Mouse (Mus musculus): ENCODE data around the gene Hcn4.
A peak's percentile ranks its signal among the peaks of the same experiment; 100 is the strongest.

Gene Hcn4

DNA sequence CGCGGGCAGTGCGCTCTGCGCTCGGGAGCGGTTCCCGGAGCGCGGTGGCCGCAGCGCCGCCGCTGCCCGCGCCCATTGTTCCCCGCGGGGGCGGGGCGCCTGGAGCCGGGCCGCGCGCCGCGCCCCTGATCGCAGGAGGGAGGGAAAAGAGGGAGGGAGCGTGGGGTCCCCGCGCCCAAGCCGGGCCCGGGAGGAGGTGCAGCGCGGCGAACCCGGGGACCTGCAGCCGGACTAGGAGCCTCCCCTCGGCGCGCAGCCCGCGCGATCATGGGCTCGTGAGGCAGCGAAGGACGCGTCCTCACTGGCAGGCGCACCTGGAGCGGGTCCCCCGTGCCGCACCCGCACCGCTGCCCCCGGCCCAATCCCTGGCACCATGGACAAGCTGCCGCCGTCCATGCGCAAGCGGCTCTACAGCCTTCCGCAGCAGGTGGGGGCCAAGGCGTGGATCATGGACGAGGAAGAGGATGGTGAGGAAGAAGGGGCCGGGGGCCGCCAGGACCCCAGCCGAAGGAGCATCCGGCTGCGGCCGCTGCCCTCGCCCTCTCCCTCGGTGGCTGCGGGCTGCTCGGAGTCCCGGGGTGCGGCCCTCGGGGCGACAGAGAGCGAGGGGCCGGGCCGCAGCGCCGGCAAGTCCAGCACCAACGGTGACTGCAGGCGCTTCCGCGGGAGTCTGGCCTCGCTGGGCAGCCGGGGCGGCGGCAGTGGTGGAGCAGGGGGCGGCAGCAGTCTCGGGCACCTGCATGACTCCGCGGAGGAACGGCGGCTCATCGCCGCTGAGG, at the start of gene Hcn4:
TSS of gene Hcn4 (plus strand) at position 274 of the 779 bp plus-strand sequence.
- DNase-seq (ENCODE audit: low spot score in 2 of 2) = no peak

GRCm38 (mm10) chr9:58774761-58775160, 48.5 kb upstream of the Hcn4 start:
- no peak for DNase-seq (ENCODE audit: low spot score in 2 of 2)

DNA sequence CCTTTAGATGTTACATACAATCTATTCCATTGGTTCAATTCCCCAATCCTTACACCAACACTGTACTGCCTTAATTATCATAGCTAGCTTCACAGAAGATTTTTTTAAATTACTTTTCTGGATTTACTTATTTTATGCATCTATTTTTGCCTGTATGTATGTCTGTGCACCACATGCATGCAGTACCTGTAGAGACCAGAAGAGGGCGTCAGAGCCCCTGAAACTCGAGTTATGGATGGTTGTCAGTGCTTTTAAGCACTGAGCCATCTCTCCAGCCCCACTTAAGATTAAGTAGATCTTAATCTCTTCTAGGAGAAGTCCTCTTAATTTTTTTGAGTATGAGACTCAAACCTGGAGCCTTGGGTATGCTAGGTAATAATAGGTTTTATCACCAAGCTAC, 47.8 kb upstream of the Hcn4 start:
- no peak for DNase-seq (ENCODE audit: low spot score in 2 of 2)

GRCm38 (mm10) chr9:58789476-58789875, 33.7 kb upstream of the Hcn4 start:
- no peak for DNase-seq (ENCODE audit: low spot score in 2 of 2)

DNA sequence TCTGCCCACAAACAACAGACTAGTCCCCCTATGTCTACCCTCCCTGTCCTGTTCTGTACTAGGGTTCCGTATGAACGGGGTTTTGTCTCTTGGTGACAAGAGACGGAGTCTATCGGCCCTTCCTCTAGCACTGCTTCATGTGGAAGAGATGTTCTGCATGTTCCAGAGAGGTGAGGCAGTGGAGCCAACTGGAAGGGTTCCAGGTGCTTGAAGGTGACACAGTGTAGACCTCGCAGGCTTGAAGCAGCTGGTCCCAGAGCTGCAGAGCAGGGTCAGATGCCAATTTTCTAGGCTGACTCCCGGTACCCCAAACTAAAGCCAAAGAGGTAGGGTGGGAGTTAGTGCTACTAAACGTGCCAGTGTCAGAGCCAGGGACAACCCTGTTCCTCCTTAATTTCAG, 25.1 kb upstream of the Hcn4 start:
- DNase-seq (ENCODE audit: low spot score in 2 of 2) = no peak

DNA sequence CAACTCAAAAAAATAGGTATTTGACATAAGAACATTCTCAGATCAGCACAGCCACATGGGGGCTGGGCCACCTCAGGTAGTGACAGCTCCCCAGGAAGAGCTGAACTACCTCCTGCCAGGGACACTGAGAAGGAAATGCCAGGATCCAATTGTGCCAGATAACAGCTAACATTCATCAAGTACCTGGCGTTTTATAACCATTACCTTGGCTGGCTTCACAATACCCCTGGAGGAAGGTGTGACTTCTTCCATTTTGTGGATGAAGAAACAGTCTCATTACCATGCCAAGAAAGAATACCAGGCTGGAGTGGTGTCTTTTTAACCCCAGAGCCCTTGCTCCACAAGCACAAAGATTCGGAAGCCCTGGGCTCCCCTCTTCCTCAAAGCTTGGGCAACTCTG, 21.8 kb upstream of the Hcn4 start:
- no peak for DNase-seq (ENCODE audit: low spot score in 2 of 2)

DNA sequence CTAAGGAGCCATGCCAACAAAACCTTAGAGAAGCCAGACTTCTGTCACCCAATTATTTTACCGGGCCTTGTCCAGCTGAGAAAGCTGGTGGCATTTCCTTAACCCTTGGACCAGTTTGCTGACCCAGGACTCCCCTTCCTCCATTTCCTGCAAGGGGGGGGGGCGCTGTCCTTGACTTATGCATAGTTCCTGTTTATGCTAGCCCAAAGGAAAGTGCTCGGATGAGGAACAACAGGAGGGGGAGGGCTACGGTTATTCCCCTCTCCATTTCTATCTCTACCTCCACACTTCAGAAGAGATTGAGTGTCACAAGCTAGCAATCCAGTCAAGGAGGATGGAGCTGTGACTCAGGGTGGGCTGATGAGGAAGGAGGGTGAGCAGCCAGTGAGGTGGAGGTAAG, 20.9 kb upstream of the Hcn4 start:
- DNase-seq (ENCODE audit: low spot score in 2 of 2) = no peak

DNA sequence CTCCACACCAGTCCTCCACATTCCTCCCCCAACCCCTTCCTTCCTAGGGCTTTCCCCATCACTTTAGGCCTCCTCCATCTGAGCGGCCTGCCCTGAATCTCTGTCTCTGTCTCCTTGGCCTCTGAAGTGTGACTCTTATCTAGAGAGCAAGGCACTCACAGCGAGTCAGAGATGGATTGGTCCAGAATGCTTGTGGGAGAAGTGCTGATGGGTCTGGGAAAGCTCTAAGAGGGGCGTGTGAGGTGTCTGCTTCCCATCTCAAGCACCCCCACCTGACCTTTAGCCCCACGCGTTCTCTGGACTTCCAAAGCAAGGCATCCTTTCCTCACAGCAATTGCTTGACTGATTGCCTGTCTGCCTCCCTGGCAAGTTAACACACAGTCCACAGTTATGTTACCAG, 20.4 kb upstream of the Hcn4 start:
- DNase-seq (ENCODE audit: low spot score in 2 of 2) = no peak

GRCm38 (mm10) chr9:58805601-58806318, 17.5 kb upstream of the Hcn4 start:
- peak in 1 of 2 experiments; percentile 12 for DNase-seq (ENCODE audit: low spot score in 2 of 2)

- DNase-seq (ENCODE audit: low spot score in 2 of 2) = no peak
Measured at GRCm38 (mm10) chr9:58811171-58811570, 12.0 kb upstream of the Hcn4 start.

DNA sequence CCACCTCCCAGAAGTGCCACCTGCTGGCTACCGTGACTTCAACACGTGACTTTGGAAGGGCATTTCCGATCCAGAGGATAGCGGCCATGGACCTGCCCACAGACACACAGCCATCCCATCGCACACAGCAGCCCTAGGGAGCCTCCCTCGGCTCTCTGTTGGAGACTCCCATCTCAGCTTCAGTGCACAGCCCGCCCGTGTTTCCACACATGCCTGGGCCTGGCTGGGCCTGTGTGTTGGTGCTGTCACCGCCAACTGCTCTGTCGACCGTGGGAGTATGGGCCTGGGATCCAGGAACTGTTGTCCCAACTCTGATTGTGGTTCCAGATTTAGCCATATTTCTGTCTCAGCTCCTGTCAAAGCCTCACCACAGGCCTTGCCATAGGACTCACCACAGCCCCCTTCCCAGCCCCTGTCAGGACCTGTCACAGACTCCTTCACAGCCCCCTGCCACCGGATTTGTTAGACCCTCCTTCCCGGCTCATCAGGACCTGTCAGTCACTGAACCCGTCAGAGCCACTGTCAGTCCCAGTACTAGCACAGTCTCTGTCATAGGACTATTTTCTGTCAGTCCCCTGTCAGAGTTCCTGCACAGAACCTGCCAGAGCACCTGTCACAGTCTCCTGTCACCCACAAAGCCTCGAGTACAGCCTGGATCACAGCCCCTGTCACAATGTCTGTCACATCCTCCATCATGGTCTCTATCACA, 7.5 kb upstream of the Hcn4 start:
- no peak for DNase-seq (ENCODE audit: low spot score in 2 of 2)

GRCm38 (mm10) chr9:58816458-58816857, 6.8 kb upstream of the Hcn4 start:
- DNase-seq (ENCODE audit: low spot score in 2 of 2) = no peak

- no peak for DNase-seq (ENCODE audit: low spot score in 2 of 2)
Measured at GRCm38 (mm10) chr9:58817676-58818075, 5.5 kb upstream of the Hcn4 start.

DNA sequence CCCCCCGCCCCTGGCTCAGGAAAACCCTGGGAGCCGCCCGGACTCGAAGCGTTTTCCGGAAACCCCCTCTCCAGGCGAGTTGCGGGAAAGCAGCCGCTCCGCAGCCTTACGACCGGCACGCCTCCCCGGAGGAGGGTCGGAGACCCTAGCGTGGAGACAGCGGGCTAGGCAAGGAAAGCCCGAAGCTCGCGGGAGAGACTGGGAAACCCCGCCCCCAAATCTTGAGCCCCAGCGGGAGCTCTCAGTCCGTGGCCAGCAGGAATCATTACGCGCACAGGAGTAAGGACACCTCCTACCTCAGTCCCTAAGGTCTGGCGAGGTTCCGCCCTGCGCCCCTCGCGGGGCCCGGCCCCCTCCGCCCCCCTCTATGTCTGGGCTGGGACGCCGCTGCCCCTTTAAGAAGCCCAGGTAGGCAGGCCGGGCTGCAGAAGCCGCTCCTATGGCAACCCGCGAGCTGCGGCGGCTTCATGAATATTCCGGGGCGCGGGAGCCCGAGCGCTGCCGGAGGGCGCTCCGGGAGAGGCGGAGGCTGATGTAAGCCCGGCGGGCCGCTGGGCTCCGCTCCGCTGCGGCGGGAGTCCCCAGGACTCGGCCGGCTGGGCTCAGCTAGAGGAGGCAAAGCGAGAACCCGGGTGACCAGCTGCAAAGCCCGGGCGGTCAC, 651 bp upstream of the Hcn4 start:
- no peak for DNase-seq (ENCODE audit: low spot score in 2 of 2)

DNA sequence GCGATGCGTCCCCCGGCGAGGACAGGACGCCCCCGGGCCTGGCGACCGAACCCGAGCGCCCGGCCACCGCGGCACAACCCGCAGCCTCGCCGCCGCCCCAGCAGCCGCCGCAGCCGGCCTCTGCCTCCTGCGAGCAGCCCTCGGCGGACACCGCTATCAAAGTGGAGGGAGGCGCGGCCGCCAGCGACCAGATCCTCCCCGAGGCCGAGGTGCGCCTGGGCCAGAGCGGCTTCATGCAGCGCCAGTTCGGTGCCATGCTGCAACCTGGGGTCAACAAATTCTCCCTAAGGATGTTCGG, 655 bp downstream of the Hcn4 start:
- DNase-seq (ENCODE audit: low spot score in 2 of 2) = no peak

- no peak for DNase-seq (ENCODE audit: low spot score in 2 of 2)
Measured at GRCm38 (mm10) chr9:58829627-58830026, 6.4 kb downstream of the Hcn4 start.

GRCm38 (mm10) chr9:58832939-58833338, 9.7 kb downstream of the Hcn4 start:
- no peak for DNase-seq (ENCODE audit: low spot score in 2 of 2)

GRCm38 (mm10) chr9:58837174-58837573, 14.0 kb downstream of the Hcn4 start:
- DNase-seq (ENCODE audit: low spot score in 2 of 2) = no peak

DNA sequence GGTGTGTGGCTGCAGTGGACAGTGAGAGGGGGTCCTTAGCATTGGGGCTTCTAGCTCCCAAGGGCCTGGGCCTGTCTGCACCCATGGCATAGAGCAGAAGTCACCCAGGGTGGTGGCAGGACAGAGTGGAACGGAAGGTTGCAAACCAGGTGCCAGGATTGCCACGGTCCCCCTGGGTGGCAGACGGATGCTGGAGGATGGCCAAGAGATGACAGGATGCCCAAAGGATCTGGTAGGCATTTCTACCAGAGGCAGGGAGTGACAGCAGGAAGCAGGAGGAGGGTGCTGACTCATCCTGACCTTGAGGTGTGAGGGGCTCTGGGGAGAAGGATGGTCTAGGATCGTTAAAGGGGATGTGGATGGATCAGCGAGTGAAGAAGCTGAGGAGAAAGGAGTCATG, 15.3 kb downstream of the Hcn4 start:
- DNase-seq (ENCODE audit: low spot score in 2 of 2) = no peak

GRCm38 (mm10) chr9:58841655-58842054, 18.4 kb downstream of the Hcn4 start:
- DNase-seq (ENCODE audit: low spot score in 2 of 2) = peak in 1 of 2 experiments; percentile 22

GRCm38 (mm10) chr9:58844597-58844996, 21.4 kb downstream of the Hcn4 start:
- DNase-seq (ENCODE audit: low spot score in 2 of 2) = no peak

GRCm38 (mm10) chr9:58847008-58847407, 23.8 kb downstream of the Hcn4 start:
- no peak for DNase-seq (ENCODE audit: low spot score in 2 of 2)

Measured in spleen, postnatal 14 days (tissue).